Mouse (Mus musculus) hindbrain, embryonic 11.5 days (tissue): Measurements from ENCODE around the gene Mus81. TPM values are rescaled to one million over a fixed set of nuclear protein-coding genes. Genes with fewer than 3 reads are reported as not detected.

Experiments used
- ATAC-seq: fragments of 200-750 bp; cut with Nextera tagmentation; 2 replicates; pipeline ENCODE4 v1.8.0; 2017; ENCODE audit warnings: mild to moderate bottlenecking, moderate TSS enrichment, moderate library complexity; ENCODE audit not compliant: low FRiP score
- DNase-seq: peaks from one replicate; pipeline ENCODE4 v3.0.0-alpha.2; 2015; ENCODE audit warnings: low spot score
- H3K27ac ChIP-seq: fragments of 300-500 bp; sonication (generic); 2 replicates; pipeline ENCODE4 v1.5.1; 2014; ENCODE audit warnings: mild to moderate bottlenecking, low read depth, low read length
- H3K27me3 ChIP-seq: fragments of 300-500 bp; sonication (generic); 2 replicates; pipeline ENCODE4 v1.6.1; 2014; ENCODE audit warnings: mild to moderate bottlenecking, low read length, moderate library complexity, mixed read lengths; ENCODE audit not compliant: control insufficient read depth, insufficient read depth
- H3K36me3 ChIP-seq: fragments of 300-500 bp; sonication (generic); 2 replicates; pipeline ENCODE4 v1.6.1; 2014; ENCODE audit warnings: mild to moderate bottlenecking, low read length, moderate library complexity, mixed read lengths; ENCODE audit not compliant: control insufficient read depth, insufficient read depth
- H3K4me1 ChIP-seq: fragments of 300-500 bp; sonication (generic); replicated peaks from 2 replicates; pipeline ENCODE4 v1.6.1; 2014; ENCODE audit warnings: low read length, mixed read lengths; ENCODE audit not compliant: control insufficient read depth, insufficient read depth
- H3K4me2 ChIP-seq: fragments of 300-500 bp; sonication (generic); replicated peaks from 2 replicates; pipeline ENCODE4 v1.6.1; 2014; ENCODE audit warnings: mild to moderate bottlenecking, low read depth, low read length
- H3K4me3 ChIP-seq: fragments of 300-500 bp; sonication (generic); 2 replicates; pipeline ENCODE4 v1.5.1; 2014; ENCODE audit warnings: low read depth, low read length
- H3K9ac ChIP-seq: fragments of 300-500 bp; sonication (generic); 2 replicates; pipeline ENCODE4 v1.6.1; 2014; ENCODE audit warnings: low read depth, low read length
- H3K9me3 ChIP-seq: fragments of 300-500 bp; sonication (generic); 2 replicates; pipeline ENCODE4 v1.6.1; 2016; ENCODE audit warnings: low read length; ENCODE audit not compliant: control insufficient read depth
- WGBS: fragments of 180-500 bp; shearing (Covaris S2); extraction: QIAGEN DNeasy Blood & Tissue Kit; methylation state at CpG from one replicate; pipeline ENCODE4 v1.1.7; 2014; 5-methylcytosine and 5-hydroxymethylcytosine counted together
- polyA plus RNA-seq: library from polyadenylated mRNA; unstranded; fragments of >200 nt; fragmentation: Nextera tagmentation; extraction: Ambion mirVana; gene quantifications from 2 replicates; pipeline ENCODE4 v1.2.1, GENCODE M21; 2014

Mus81 gene
- polyA plus RNA-seq, 1 experiment from 2014 or later: 44.3 TPM

DNA sequence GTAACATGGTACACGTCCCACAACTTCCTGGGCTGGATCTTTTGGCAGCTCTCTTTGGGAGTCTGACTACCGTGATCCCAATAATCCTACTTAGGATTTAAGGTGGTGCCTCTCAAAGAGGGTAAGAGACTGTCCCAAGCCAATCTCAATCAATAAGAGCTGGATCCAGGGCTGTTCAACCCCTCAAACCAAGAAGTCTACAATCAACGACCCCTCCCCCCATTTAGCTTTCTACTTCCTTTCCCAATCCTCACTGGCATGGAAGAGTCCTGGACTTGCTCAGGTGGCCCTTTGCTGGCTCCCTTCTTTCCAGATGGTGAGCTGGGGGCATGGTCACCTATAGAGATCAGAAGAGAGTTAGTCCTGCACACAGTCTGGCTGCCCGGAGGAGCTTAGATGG is 1.4 kb downstream of the Mus81 start:
- ATAC-seq (no peak), DNase-seq (no peak)
- H3K27ac ChIP-seq: no peak overlapping the region
- H3K27me3 ChIP-seq: no peaks in the 10 kb centered on the region
- no peak overlapping the region; the same call in 1 of the 2 replicates for H3K4me3 ChIP-seq
- 0 out of 2 replicates have a peak, but pooled peaks cover 5% of the 10 kb centered on the region for H3K36me3 ChIP-seq
- 92% methylated on average over 4 of the region's 4 CpGs for WGBS
- H3K4me1 ChIP-seq: peaks cover 6% of the 10 kb centered on the region
- H3K9ac ChIP-seq: no peak overlapping the region; the same call in 1 of the 2 replicates
- H3K4me2 ChIP-seq: no peak overlapping the region
- H3K9me3 ChIP-seq: no peaks in the 10 kb centered on the region

DNA sequence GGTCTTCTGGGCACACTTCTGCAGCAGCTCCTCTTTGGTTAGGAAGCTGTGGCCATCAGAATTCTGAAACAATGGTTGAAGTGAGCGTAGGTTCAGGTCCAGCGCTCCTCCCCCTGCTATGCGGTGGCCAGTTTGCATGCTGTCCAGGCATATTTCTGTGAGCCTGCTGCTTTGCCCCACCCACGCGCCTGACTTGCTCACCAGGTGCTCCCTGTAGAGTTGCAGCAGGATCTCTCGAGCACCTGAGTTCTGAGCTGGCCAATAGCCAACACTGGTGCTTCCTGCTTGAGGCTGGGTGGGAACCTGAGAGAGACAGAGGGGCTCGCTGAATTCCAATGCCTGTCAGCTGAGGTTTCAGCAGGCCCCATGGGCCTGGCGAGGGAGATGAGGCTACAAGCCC is 1.9 kb downstream of the Mus81 start:
- Histone ChIP-seq H3K4me1 (peaks cover 6% of the 10 kb centered on the region; the same call in 1 of the 2 replicates), H3K27me3 (no peaks in the 10 kb centered on the region), H3K4me3 (no peak overlapping the region), H3K4me2 (no peak overlapping the region), H3K27ac (no peak overlapping the region), H3K9me3 (no peaks in the 10 kb centered on the region), H3K36me3 (0 out of 2 replicates have a peak, but pooled peaks cover 5% of the 10 kb centered on the region), H3K9ac (no peak overlapping the region)
- 89% methylated on average over 8 of the region's 8 CpGs for WGBS
- ATAC-seq (no peak), DNase-seq (no peak)

DNA sequence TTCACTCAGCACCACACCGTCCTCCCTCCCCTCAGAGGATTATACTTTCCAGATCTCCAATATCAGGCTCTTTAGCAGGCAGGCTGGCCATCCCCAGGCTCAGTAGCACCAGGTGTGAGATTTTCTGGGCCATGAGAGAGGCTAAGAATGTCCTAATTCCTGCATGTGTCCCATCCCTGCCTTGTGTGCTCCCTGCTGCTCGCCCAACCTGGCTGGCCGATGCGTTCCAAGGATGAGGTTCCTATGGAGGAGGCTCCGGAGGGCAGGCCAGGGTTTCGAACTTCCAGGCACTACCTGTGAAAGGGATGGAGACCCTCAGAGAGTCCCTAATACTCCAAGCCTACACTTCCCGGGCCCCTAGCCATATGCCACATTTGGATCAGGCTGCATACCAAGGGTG is 2.4 kb downstream of the Mus81 start:
- 92% methylated on average over 7 of the region's 7 CpGs for WGBS
- no peak for DNase-seq
- Histone ChIP-seq H3K4me1 (peaks cover 6% of the 10 kb centered on the region; the same call in 1 of the 2 replicates), H3K4me3 (no peak overlapping the region), H3K27ac (no peak overlapping the region), H3K4me2 (no peak overlapping the region), H3K36me3 (0 out of 2 replicates have a peak, but pooled peaks cover 5% of the 10 kb centered on the region), H3K27me3 (no peaks in the 10 kb centered on the region), H3K9ac (no peak overlapping the region), H3K9me3 (no peaks in the 10 kb centered on the region)
- no peak for ATAC-seq

DNA sequence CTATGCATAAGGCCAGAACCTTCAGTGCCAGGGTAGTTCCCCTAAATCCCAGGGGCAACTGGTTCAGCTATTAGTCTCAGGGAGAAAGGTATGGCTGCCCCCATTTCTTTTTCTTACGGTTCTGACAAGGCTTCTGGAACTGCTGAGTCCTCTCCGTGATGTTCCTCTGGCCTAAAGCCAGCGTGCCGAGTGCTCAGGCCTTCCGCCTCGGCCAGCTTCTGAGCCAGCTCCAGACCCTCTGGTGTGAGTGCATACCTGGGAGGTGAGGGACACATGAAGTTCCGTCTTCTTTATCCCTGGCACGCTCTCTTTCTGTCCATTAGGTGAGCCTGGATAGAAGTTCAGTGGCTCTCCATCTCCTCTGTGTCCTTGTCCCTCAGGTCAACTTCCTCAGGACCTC is 2.8 kb downstream of the Mus81 start:
- H3K9me3 ChIP-seq: no peaks in the 10 kb centered on the region
- ATAC-seq (no peak), DNase-seq (no peak)
- no peaks in the 10 kb centered on the region for H3K27me3 ChIP-seq
- H3K4me1 ChIP-seq: peaks cover 6% of the 10 kb centered on the region; the same call in 1 of the 2 replicates
- no peak overlapping the region for H3K9ac ChIP-seq
- H3K27ac ChIP-seq: no peak overlapping the region
- H3K36me3 ChIP-seq: 0 out of 2 replicates have a peak, but pooled peaks cover 5% of the 10 kb centered on the region
- no peak overlapping the region for H3K4me2 ChIP-seq
- WGBS: 98% methylated on average over 8 of the region's 8 CpGs
- H3K4me3 ChIP-seq: no peak overlapping the region

DNA sequence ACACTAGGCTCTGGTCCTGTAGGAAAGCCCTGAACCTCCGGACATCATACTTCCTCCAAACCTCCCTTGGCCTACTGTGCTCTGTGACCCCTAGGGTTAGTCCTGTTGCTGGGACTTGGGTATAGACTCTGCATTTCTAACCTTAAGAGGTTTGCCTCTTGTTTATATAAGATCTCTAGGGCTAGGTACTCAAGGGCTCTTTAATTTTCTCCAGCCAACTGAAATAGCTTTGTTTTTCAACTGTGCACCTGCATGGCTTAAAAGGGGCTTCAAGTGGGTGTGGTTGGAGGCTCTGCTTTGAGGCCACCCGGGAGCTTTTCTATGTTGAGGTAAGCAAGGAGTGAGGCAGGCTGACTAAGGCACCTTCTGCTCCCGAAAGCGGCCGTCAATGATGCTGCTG is 3.7 kb downstream of the Mus81 start:
- Histone ChIP-seq H3K27ac (no peak overlapping the region), H3K27me3 (no peaks in the 10 kb centered on the region), H3K4me3 (no peak overlapping the region), H3K4me2 (no peak overlapping the region), H3K9ac (no peak overlapping the region), H3K4me1 (peaks cover 6% of the 10 kb centered on the region; the same call in 1 of the 2 replicates), H3K36me3 (0 out of 2 replicates have a peak, but pooled peaks cover 5% of the 10 kb centered on the region), H3K9me3 (no peaks in the 10 kb centered on the region)
- DNase-seq (no peak), ATAC-seq (no peak)
- WGBS: 93% methylated on average over 5 of the region's 5 CpGs

DNA sequence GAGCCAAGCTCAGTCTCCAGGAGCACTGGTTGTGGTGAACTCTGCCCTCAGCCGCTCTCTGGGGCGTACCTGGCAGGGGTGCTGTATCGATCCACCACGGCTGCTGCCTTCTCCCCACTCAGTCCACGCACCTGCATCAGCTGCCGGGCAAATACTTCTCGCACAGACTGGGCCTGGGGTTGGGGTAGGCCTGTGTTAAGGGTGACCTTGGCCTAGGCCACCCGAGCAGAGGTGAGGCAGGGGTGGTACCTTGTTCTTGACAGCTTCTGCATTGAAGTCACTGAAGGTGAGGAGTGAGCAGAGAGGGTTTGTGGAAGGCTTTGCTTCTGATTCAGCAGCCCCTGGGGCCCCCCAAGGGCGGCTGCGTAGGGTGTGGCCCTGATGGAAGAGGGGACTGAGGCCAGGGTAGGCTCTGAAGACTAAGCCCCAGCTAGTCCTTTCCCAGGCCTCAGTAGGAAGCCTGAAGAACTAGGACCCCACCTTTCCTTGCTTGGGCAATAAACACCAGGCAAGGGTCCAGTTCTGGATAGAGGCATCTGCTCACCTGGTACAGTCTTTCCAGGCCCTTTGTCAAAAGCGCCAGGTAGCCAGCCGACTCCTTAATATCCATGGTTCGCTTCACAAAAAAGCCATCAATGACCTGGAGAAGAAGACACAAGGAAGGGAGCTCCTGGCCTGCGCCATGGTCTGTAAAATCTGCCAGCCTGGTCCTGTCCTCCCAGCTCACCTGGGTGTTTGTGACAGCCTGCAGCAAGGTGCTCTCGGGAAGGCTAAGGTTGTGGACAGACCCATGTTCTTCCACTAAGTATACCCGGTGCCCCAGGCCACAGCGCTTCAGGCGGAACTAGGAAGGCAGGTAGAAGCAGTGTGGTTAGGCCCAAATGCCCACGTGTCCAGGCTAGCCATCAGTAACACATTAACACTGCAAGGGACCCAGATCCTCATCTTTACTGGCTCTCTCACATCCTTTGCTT is 4.5 kb downstream of the Mus81 start:
- H3K27ac ChIP-seq: no peak overlapping the region
- H3K9me3 ChIP-seq: no peaks in the 10 kb centered on the region
- no peak overlapping the region for H3K4me3 ChIP-seq
- H3K27me3 ChIP-seq: no peaks in the 10 kb centered on the region
- ATAC-seq (no peak), DNase-seq (no peak)
- 0 out of 2 replicates have a peak, but pooled peaks cover 5% of the 10 kb centered on the region for H3K36me3 ChIP-seq
- H3K9ac ChIP-seq: no peak overlapping the region
- H3K4me1 ChIP-seq: peaks cover 6% of the 10 kb centered on the region; the same call in 1 of the 2 replicates
- H3K4me2 ChIP-seq: no peak overlapping the region
- WGBS: 93% methylated on average over 19 of the region's 19 CpGs

DNA sequence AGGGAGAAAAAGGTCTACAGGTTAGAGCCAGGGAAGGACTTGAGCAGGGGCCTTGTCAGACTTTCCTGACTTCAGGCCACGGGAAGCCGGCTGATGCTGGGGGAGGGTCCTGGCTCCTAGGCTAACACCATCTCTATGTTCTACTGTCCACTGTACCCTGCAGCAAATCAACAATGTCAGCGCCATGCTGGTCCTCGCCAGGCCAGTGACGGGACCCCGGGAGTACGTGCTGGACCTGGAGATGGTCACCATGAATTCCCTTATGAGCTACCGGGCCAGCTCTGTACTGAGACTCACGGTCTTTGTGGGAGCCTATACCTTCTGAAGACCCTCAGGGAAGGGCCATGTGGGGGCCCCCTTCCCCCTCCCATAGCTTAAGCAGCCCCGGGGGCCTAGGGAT is 6.8 kb downstream of the Mus81 start:
- H3K9me3 ChIP-seq: no peaks in the 10 kb centered on the region
- no peak overlapping the region for H3K4me2 ChIP-seq
- H3K27ac ChIP-seq: no peak overlapping the region
- 86% methylated on average over 10 of the region's 10 CpGs for WGBS
- no peak for ATAC-seq
- H3K9ac ChIP-seq: no peak overlapping the region
- no peak for DNase-seq
- no peaks in the 10 kb centered on the region for H3K4me1 ChIP-seq
- 0 out of 2 replicates have a peak, but pooled peaks cover 5% of the 10 kb centered on the region for H3K36me3 ChIP-seq
- H3K4me3 ChIP-seq: no peak overlapping the region
- H3K27me3 ChIP-seq: no peaks in the 10 kb centered on the region

DNA sequence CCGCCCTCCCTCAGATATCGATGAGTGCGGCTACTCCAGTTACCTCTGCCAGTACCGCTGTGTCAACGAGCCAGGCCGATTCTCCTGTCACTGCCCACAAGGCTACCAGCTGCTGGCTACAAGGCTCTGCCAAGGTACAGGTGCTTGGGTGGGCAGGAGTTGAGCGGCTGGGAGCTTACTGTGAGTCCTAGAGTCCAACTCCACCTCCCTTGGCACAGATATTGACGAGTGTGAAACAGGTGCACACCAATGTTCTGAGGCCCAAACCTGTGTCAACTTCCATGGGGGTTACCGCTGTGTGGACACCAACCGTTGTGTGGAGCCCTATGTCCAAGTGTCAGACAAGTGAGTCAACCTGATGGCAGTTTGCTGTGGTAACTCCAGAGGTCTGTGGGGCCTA is 8.2 kb downstream of the Mus81 start:
- DNase-seq: no peak
- Histone ChIP-seq H3K4me2 (no peak overlapping the region), H3K27me3 (no peaks in the 10 kb centered on the region), H3K9ac (no peak overlapping the region), H3K27ac (no peak overlapping the region), H3K4me3 (no peak overlapping the region), H3K4me1 (0 out of 2 replicates have a peak, but pooled peaks cover 3% of the 10 kb centered on the region), H3K9me3 (no peaks in the 10 kb centered on the region), H3K36me3 (0 out of 2 replicates have a peak, but pooled peaks cover 5% of the 10 kb centered on the region)
- ATAC-seq: no peak
- WGBS: 90% methylated on average over 10 of the region's 10 CpGs
